Mouse (Mus musculus): ENCODE measurements around the gene Kat2b.
"Not testable (repeated sequence)": the region's sequence is repeated elsewhere in the genome, so short reads cannot be mapped to it uniquely, and the experiment has no call there.

The Kat2b gene

GRCm38 (mm10) chr17:53596941-53597790, 30.5 kb downstream of the Kat2b start:
- no peak for DNase-seq (ENCODE audit: low read depth, low spot score)

- no peak for DNase-seq (ENCODE audit: low read depth, low spot score)
Observed at GRCm38 (mm10) chr17:53598571-53598970, 31.9 kb downstream of the Kat2b start.

GRCm38 (mm10) chr17:53603236-53603635, 36.6 kb downstream of the Kat2b start:
- not testable (repeated sequence) for DNase-seq (ENCODE audit: low read depth, low spot score)

GRCm38 (mm10) chr17:53606082-53606481, 39.4 kb downstream of the Kat2b start:
- DNase-seq (ENCODE audit: low read depth, low spot score) = not testable (repeated sequence)

- DNase-seq (ENCODE audit: low read depth, low spot score) = not testable (repeated sequence)
Observed at GRCm38 (mm10) chr17:53608924-53609323, 42.3 kb downstream of the Kat2b start.

GRCm38 (mm10) chr17:53617295-53617957, 50.8 kb downstream of the Kat2b start:
- DNase-seq (ENCODE audit: low read depth, low spot score) = no peak

- no peak for DNase-seq (ENCODE audit: low read depth, low spot score)
Observed at GRCm38 (mm10) chr17:53618369-53618768, 51.7 kb downstream of the Kat2b start.

GRCm38 (mm10) chr17:53619391-53619790, 52.7 kb downstream of the Kat2b start:
- no peak for DNase-seq (ENCODE audit: low read depth, low spot score)

- DNase-seq (ENCODE audit: low read depth, low spot score) = no peak
Observed at GRCm38 (mm10) chr17:53620611-53621010, 54.0 kb downstream of the Kat2b start.

- DNase-seq (ENCODE audit: low read depth, low spot score) = no peak
Observed at GRCm38 (mm10) chr17:53622125-53622524, 55.5 kb downstream of the Kat2b start.

- DNase-seq (ENCODE audit: low read depth, low spot score) = no peak
Observed at GRCm38 (mm10) chr17:53623762-53624161, 57.1 kb downstream of the Kat2b start.

- DNase-seq (ENCODE audit: low read depth, low spot score) = no peak
Observed at GRCm38 (mm10) chr17:53626160-53626559, 59.5 kb downstream of the Kat2b start.

- no peak for DNase-seq (ENCODE audit: low read depth, low spot score)
Observed at GRCm38 (mm10) chr17:53627497-53627896, 60.8 kb downstream of the Kat2b start.

- DNase-seq (ENCODE audit: low read depth, low spot score) = no peak
Observed at GRCm38 (mm10) chr17:53628131-53628530, 61.5 kb downstream of the Kat2b start.

GRCm38 (mm10) chr17:53631344-53631743, 64.7 kb downstream of the Kat2b start:
- DNase-seq (ENCODE audit: low read depth, low spot score) = no peak

GRCm38 (mm10) chr17:53643360-53643759, 76.7 kb downstream of the Kat2b start:
- DNase-seq (ENCODE audit: low read depth, low spot score) = no peak

GRCm38 (mm10) chr17:53650251-53650661, 83.6 kb downstream of the Kat2b start:
- DNase-seq (ENCODE audit: low read depth, low spot score) = no peak

- no peak for DNase-seq (ENCODE audit: low read depth, low spot score)
Observed at GRCm38 (mm10) chr17:53654596-53654995, 87.9 kb downstream of the Kat2b start.

- no peak for DNase-seq (ENCODE audit: low read depth, low spot score)
Observed at GRCm38 (mm10) chr17:53655081-53655480, 88.4 kb downstream of the Kat2b start.

GRCm38 (mm10) chr17:53655959-53656358, 89.3 kb downstream of the Kat2b start:
- DNase-seq (ENCODE audit: low read depth, low spot score) = no peak

GRCm38 (mm10) chr17:53656369-53656860, 89.8 kb downstream of the Kat2b start:
- DNase-seq (ENCODE audit: low read depth, low spot score) = no peak

GRCm38 (mm10) chr17:53657391-53657790, 90.7 kb downstream of the Kat2b start:
- not testable (repeated sequence) for DNase-seq (ENCODE audit: low read depth, low spot score)

- DNase-seq (ENCODE audit: low read depth, low spot score) = no peak
Observed at GRCm38 (mm10) chr17:53658668-53659067, 92.0 kb downstream of the Kat2b start.

All from c-Kit-negative CD71-positive TER-119-positive erythroid progenitor cells, embryonic 14.5 days (primary cell).